Comparison of ENCODE assay signal across 8 mouse cellular contexts in the genomic region with DNA sequence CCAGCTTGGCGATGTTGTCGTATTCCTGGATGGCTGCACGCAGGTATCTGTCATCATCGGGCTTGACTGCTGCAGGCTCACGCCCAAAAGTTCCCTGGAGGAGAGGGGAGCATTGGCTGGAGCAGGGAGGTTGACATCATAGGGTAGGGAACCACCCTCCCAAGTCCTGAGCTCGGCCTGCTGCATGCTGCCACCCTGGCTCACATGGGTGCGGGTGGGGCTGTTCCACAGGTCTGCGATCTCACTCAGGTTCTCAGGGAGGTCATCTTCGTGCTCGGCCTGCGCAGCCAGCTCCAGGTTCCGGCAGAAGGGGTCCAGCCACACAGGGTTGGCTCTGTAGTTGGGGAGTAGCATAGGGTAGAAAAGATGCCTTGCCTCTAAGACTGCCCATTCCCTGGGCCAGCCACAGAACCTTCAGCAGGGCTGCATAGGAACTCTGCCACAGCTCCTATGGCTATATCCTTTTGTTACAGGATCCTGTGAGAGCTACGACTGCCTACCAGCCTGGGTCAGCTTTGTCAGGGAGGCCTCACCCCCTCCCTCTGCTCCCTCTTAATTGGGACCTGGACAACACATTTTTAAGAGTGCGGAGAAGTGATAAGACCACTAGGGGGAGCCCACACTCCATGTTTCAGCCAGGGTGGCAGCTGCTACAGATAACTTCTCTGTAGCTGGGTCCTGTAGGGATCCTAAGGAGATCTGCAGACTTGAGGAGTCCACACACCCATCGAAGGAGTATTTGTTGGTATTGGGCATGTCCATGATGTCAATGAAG. TPM values are rescaled to one million over a fixed set of nuclear protein-coding genes. Genes with fewer than 3 reads are reported as not detected.
DNase-seq lines count a peak whose midpoint lies in the region; ATAC-seq and TF ChIP-seq lines count a peak whose summit lies in the region.

No protein-coding gene starts in this region.

- H3K4me2 ChIP-seq in heart, embryonic 16.5 days (ENCODE audit: low read depth, low read length), result no peak overlapping the region
- no peak overlapping the region for H3K4me2 ChIP-seq in lung, embryonic 15.5 days

- 72% methylated on average over 15 of the region's 15 CpGs for WGBS in forebrain, embryonic 10.5 days
- 61% methylated on average over 15 of the region's 15 CpGs for WGBS in heart, embryonic 16.5 days
- 63% methylated on average over 15 of the region's 15 CpGs for WGBS in lung, embryonic 15.5 days

- no peak overlapping the region for H3K27ac ChIP-seq in ES-E14 (ENCODE audit: insufficient read depth, low read depth, low read length, poor library complexity, severe bottlenecking)
- H3K27ac ChIP-seq in forebrain, embryonic 10.5 days, result no peak overlapping the region; the same call in 1 of the 2 replicates
- no peak overlapping the region for H3K27ac ChIP-seq in heart, embryonic 16.5 days (ENCODE audit: low read length)
- H3K27ac ChIP-seq in lung, embryonic 15.5 days, result no peak overlapping the region

- H3K27me3 ChIP-seq in forebrain, embryonic 10.5 days (ENCODE audit: poor library complexity, severe bottlenecking), result no peaks in the 10 kb centered on the region
- H3K27me3 ChIP-seq in heart, embryonic 16.5 days (ENCODE audit: control insufficient read depth, insufficient read depth, low read length), result no peaks in the 10 kb centered on the region
- H3K27me3 ChIP-seq in lung, embryonic 15.5 days, result no peaks in the 10 kb centered on the region

- peak; percentile 80 for DNase-seq in ES-E14 (ENCODE audit: low read depth, low spot score)
- DNase-seq in c-Kit-negative CD71-positive TER-119-positive erythroid progenitor cells, embryonic 14.5 days (ENCODE audit: low read depth, low spot score), result peak; percentile 56
- DNase-seq in forebrain, embryonic 10.5 days (ENCODE audit: extremely low spot score, low spot score), result peak; percentile 84
- DNase-seq in kidney, postnatal 14 days, result peak; percentile 78
- peak; percentile 34 for DNase-seq in ovary, adult 18-20 months (ENCODE audit: low spot score)
- peak; percentile 50 to 82 for DNase-seq in thymus, postnatal 10 days (ENCODE audit: low spot score in 2 of 2)

- no peak overlapping the region for H3K4me3 ChIP-seq in ES-E14 (ENCODE audit: insufficient read depth in 1 of 2, low read depth in 1 of 2, low read length in 2 of 2, poor library complexity in 1 of 2, severe bottlenecking in 1 of 2)
- no peak overlapping the region for H3K4me3 ChIP-seq in forebrain, embryonic 10.5 days
- H3K4me3 ChIP-seq in heart, embryonic 16.5 days (ENCODE audit: low read length), result no peak overlapping the region
- H3K4me3 ChIP-seq in lung, embryonic 15.5 days, result no peak overlapping the region

- in situ Hi-C loops in ES-E14 (cut with MboI; ENCODE audit: low sequenced_read_pairs in 2 of 2, unreplicated experiment in 2 of 2), result loop anchor here in 1 of 2 experiments (10.0 kb wide), 2 partner anchors 100 to 450 kb away; partner anchors contain the start of gene Slc29a3

- H3K9ac ChIP-seq in ES-E14 (ENCODE audit: insufficient read depth, low read depth, low read length, poor library complexity, severe bottlenecking), result no peak overlapping the region
- no peak overlapping the region for H3K9ac ChIP-seq in heart, embryonic 16.5 days (ENCODE audit: low read length)
- H3K9ac ChIP-seq in lung, embryonic 15.5 days, result no peak overlapping the region

- no peaks in the 10 kb centered on the region for H3K9me3 ChIP-seq in ES-E14 (ENCODE audit: control insufficient read depth, insufficient read depth, low read depth, low read length)
- H3K9me3 ChIP-seq in forebrain, embryonic 10.5 days, result no peaks in the 10 kb centered on the region
- H3K9me3 ChIP-seq in heart, embryonic 16.5 days (replicated peaks; ENCODE audit: control insufficient read depth, low read length), result no peaks in the 10 kb centered on the region
- H3K9me3 ChIP-seq in lung, embryonic 15.5 days, result no peaks in the 10 kb centered on the region

- peaks cover 17% of the 10 kb centered on the region for H3K36me3 ChIP-seq in ES-E14 (ENCODE audit: control insufficient read depth, insufficient read depth, low read length, poor library complexity, severe bottlenecking)
- H3K36me3 ChIP-seq in forebrain, embryonic 10.5 days (replicated peaks), result peaks cover 35% of the 10 kb centered on the region
- H3K36me3 ChIP-seq in heart, embryonic 16.5 days (ENCODE audit: control insufficient read depth, insufficient read depth), result peaks cover 24% of the 10 kb centered on the region
- peaks cover 16% of the 10 kb centered on the region for H3K36me3 ChIP-seq in lung, embryonic 15.5 days

- peak; percentile 66 for ATAC-seq in heart, embryonic 16.5 days (replicated peaks; ENCODE audit: extremely low read depth, insufficient read depth, low FRiP score)
- peak; percentile 66; the same call in 1 of the 2 replicates for ATAC-seq in lung, embryonic 15.5 days (ENCODE audit: borderline replicate concordance, extremely low read depth, low FRiP score, low TSS enrichment)

- H3K4me1 ChIP-seq in ES-E14 (ENCODE audit: control insufficient read depth in 2 of 2, insufficient read depth in 2 of 2, low read length in 2 of 2, poor library complexity in 1 of 2), result peaks cover 0 to 3% of the 10 kb centered on the region in 2 experiments; a peak in 1 of 4 replicates
- peaks cover 10% of the 10 kb centered on the region for H3K4me1 ChIP-seq in forebrain, embryonic 10.5 days
- H3K4me1 ChIP-seq in heart, embryonic 16.5 days (ENCODE audit: control insufficient read depth, insufficient read depth, low read length), result no peaks in the 10 kb centered on the region
- no peaks in the 10 kb centered on the region for H3K4me1 ChIP-seq in lung, embryonic 15.5 days

TF ChIP-seq in ES-E14, 5 proteins besides CTCF, POLR2A, EP300 and RAD21:
- TF ChIP-seq ZNF384 (IDR thresholded peaks at IDR 0.05; ENCODE audit: low read depth, low read length), result no peak
- no peak for TF ChIP-seq CHD2 (IDR thresholded peaks at IDR 0.05; ENCODE audit: low read depth, low read length)
- TF ChIP-seq MAFK (IDR thresholded peaks at IDR 0.05; ENCODE audit: insufficient read depth, low read depth, low read length), result no peak
- TF ChIP-seq HCFC1 (IDR thresholded peaks at IDR 0.05; ENCODE audit: borderline replicate concordance, insufficient read depth, low read length), result no peak
- TF ChIP-seq ZC3H11A (IDR thresholded peaks at IDR 0.05; ENCODE audit: borderline replicate concordance, low read depth, low read length), result peak; percentile 86

RNA-seq across cellular contexts. Expression of gene Psap, which starts 27.6 kb away (rescaled TPM):
- total RNA-seq in ES-E14 (2012; rRNA removed), result 365 and 441 TPM in 2 replicates
- 51.8 and 68.7 TPM in 2 replicates for polyA plus RNA-seq in forebrain, embryonic 10.5 days (2016; fragmentation: Nextera tagmentation; extraction: Ambion mirVana)
- polyA plus RNA-seq in heart, embryonic 16.5 days (2015; fragmentation: Nextera tagmentation; extraction: Ambion mirVana), result 130 and 143 TPM in 2 replicates
- 118 and 124 TPM in 2 replicates for polyA plus RNA-seq in lung, embryonic 15.5 days (2015; fragmentation: Nextera tagmentation; extraction: Ambion mirVana)

RNA-seq across cellular contexts. Expression of gene Vsir, which starts 41.6 kb away (rescaled TPM):
- total RNA-seq in ES-E14 (2012; rRNA removed), result 5.5 and 5.7 TPM in 2 replicates
- polyA plus RNA-seq in forebrain, embryonic 10.5 days (2016; fragmentation: Nextera tagmentation; extraction: Ambion mirVana), result 1.2 and 1.4 TPM in 2 replicates
- polyA plus RNA-seq in heart, embryonic 16.5 days (2015; fragmentation: Nextera tagmentation; extraction: Ambion mirVana), result 3.3 and 4.0 TPM in 2 replicates
- polyA plus RNA-seq in lung, embryonic 15.5 days (2015; fragmentation: Nextera tagmentation; extraction: Ambion mirVana), result 5.2 and 7.2 TPM in 2 replicates

Comparison
In these comparisons a context has a peak if more than half of its experiments do, and no peak if none do; other contexts are left out.
1. DNase-seq: peak in every context shown above with its lines; median percentile 84 in forebrain, embryonic 10.5 days; 80 in ES-E14; 78 in kidney, postnatal 14 days; 66 in thymus, postnatal 10 days; 56 in c-Kit-negative CD71-positive TER-119-positive erythroid progenitor cells, embryonic 14.5 days; 34 in ovary, adult 18-20 months.